Mouse (Mus musculus) midbrain, embryonic 11.5 days (tissue): Measurements from ENCODE around the gene Il18bp. TPM values are rescaled to one million over a fixed set of nuclear protein-coding genes. Genes with fewer than 3 reads are reported as not detected.
"Not testable (repeated sequence)": the region's sequence is repeated elsewhere in the genome, so short reads cannot be mapped to it uniquely, and the experiment has no call there.

ENCODE experiments used
- ATAC-seq: fragments of 200-750 bp; cut with Nextera tagmentation; 2 replicates; pipeline ENCODE4 v1.8.0; 2017; ENCODE audit warnings: moderate TSS enrichment, moderate library complexity; ENCODE audit not compliant: low FRiP score
- DNase-seq: peaks from one replicate; pipeline ENCODE4 v3.0.0; 2015; ENCODE audit warnings: low spot score; ENCODE audit errors: missing footprints
- H3K27ac ChIP-seq: fragments of 300-500 bp; sonication (generic); 2 replicates; pipeline ENCODE4 v1.5.1; 2014; ENCODE audit warnings: low read depth, low read length
- H3K27me3 ChIP-seq: fragments of 300-500 bp; sonication (generic); 2 replicates; pipeline ENCODE4 v1.6.1; 2014; ENCODE audit warnings: mild to moderate bottlenecking, low read length, moderate library complexity, mixed read lengths; ENCODE audit not compliant: control insufficient read depth, insufficient read depth
- H3K36me3 ChIP-seq: fragments of 300-500 bp; sonication (generic); 2 replicates; pipeline ENCODE4 v1.6.1; 2014; ENCODE audit warnings: mild to moderate bottlenecking, low read length, moderate library complexity, mixed read lengths; ENCODE audit not compliant: control insufficient read depth, insufficient read depth
- H3K4me1 ChIP-seq: fragments of 300-500 bp; sonication (generic); 2 replicates; pipeline ENCODE4 v1.6.1; 2014; ENCODE audit warnings: low read length; ENCODE audit not compliant: control insufficient read depth, insufficient read depth
- H3K4me2 ChIP-seq: fragments of 300-500 bp; sonication (generic); 2 replicates; pipeline ENCODE4 v1.6.1; 2014; ENCODE audit warnings: mild to moderate bottlenecking, moderate library complexity
- H3K4me3 ChIP-seq: fragments of 300-500 bp; sonication (generic); 2 replicates; pipeline ENCODE4 v1.5.1; 2014; ENCODE audit warnings: low read depth, low read length
- H3K9ac ChIP-seq: fragments of 300-500 bp; sonication (generic); 2 replicates; pipeline ENCODE4 v1.6.1; 2014; ENCODE audit warnings: low read length
- H3K9me3 ChIP-seq: fragments of 300-500 bp; sonication (generic); 2 replicates; pipeline ENCODE4 v1.6.1; 2016; ENCODE audit warnings: low read length; ENCODE audit not compliant: control insufficient read depth
- WGBS: fragments of 180-500 bp; shearing (Covaris S2); extraction: QIAGEN DNeasy Blood & Tissue Kit; methylation state at CpG from one replicate; pipeline ENCODE4 v1.1.7; 2014; 5-methylcytosine and 5-hydroxymethylcytosine counted together
- polyA plus RNA-seq: library from polyadenylated mRNA; unstranded; fragments of >200 nt; fragmentation: Nextera tagmentation; extraction: Ambion mirVana; gene quantifications from 2 replicates; pipeline ENCODE4 v1.2.1, GENCODE M21; 2014

Il18bp gene
- 2.3 and 3.4 TPM in 2 replicates for polyA plus RNA-seq

DNA sequence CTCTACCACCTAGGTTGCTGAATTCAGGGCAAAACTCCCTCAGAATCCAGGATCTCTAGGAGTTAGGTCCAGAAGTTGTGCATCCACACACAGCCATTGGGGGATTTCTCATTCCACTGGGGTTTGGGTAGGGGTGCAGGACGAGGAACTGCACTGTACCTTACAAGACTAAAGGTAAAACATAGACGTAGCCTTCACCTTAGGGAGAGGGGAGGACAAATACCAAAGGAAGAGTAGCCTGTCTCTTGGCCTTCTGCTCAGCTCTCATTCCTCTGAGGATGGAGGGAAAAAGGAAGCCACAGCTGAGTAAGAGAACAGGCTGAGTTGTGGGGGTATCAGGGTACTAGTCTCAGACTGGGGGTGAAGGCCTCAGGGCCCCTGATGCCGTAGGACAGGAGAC, at the start of gene Il18bp:
TSS of gene Il18bp (minus strand) at position 101 of the 400 bp plus-strand sequence.
- H3K9me3 ChIP-seq, result no peaks in the 10 kb centered on the region
- H3K4me1 ChIP-seq, result no peaks in the 10 kb centered on the region
- DNase-seq, result no peak
- H3K4me3 ChIP-seq, result no peak within 1 kb of the TSS
- 87% methylated on average over 3 of the region's 3 CpGs for WGBS
- H3K36me3 ChIP-seq, result peaks cover 32% of the 10 kb centered on the region
- H3K27me3 ChIP-seq, result no peaks in the 10 kb centered on the region
- H3K4me2 ChIP-seq, result no peak within 1 kb of the TSS
- H3K9ac ChIP-seq, result no peak within 1 kb of the TSS
- ATAC-seq, result no peak
- no peak within 1 kb of the TSS for H3K27ac ChIP-seq

DNA sequence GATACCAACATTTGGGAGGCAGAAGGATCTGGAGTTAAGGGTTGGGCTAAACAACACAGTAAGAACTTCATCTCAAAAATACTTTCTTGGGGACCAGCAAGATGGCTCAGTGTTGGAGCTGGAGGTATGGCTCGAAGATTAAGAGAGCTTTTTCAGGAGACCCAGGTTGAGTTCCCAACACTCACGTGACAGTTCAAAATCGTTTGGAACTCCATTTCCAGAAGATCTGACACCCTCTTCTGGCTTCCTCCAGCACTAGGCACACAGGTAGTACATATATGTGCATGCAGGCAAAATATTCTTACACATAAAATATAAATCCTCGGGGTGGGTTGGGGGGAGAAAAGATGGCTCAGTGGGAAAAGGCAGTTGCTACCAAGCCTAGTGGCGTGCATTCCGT, 47.9 kb upstream of the Il18bp start:
- no peaks in the 10 kb centered on the region for H3K27me3 ChIP-seq
- DNase-seq (peak; percentile 85), ATAC-seq (no peak)
- H3K9me3 ChIP-seq, result no peaks in the 10 kb centered on the region
- peak overlapping the region; percentile 68 for H3K9ac ChIP-seq
- no peak overlapping the region for H3K27ac ChIP-seq
- WGBS, result 83% methylated on average over 6 of the region's 6 CpGs
- no peaks in the 10 kb centered on the region; the same call in 1 of the 2 replicates for H3K36me3 ChIP-seq
- H3K4me1 ChIP-seq, result peaks cover 15% of the 10 kb centered on the region
- peak overlapping the region; percentile 47 for H3K4me3 ChIP-seq
- peak overlapping the region; percentile 59 for H3K4me2 ChIP-seq

DNA sequence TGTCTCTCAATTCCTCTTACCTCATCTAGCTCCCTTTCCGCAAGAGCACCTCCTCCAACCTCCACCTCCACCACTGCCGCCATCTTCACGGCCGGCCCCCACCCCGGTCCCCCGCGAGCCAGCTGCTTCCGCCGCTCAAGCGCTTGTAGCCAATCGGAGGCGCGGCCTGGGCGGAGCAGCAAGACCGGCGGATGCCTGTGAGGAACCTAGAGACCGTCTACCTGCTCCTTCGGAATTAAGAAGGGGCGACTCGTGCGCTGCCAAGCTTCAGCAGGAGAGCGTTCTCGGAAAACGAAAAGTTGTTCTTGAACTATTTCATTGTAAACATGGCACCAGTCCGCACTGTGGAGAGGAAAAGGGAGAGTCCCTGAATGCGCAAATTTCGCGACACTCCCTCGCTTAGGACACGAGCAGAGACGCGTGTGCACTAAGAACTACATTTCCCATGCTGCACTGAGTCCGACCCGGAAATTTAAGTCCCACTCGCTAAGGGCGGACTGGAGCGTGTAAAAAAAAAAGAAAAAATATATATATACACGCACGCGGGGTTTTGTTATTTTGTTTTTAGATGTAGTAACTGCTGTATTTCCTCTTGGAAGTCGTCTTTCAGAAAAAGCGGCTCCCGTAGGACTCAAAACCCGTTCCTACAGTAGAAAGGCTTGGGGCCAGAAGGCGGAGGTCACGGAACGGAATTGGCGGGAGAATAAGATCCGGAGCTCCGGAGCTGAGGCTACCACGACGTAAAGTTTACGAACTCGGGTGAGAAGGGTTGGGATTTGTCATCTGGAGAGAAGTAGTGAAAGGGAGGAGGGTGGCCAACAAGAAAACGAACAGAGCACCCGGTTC, 46.8 kb upstream of the Il18bp start, which contains the start of the genes Rnf121, Xndc1 and Xntrpc:
TSS of gene Rnf121 (minus strand) at position 424 of the 846 bp plus-strand sequence.
TSS of gene Xndc1 (plus strand) at position 466 of the 846 bp plus-strand sequence.
TSS of gene Xntrpc (plus strand) at position 668 of the 846 bp plus-strand sequence.
- no peaks in the 10 kb centered on the region for H3K27me3 ChIP-seq
- no peaks in the 10 kb centered on the region; the same call in 1 of the 2 replicates for H3K36me3 ChIP-seq
- H3K4me3 ChIP-seq, result peak within 1 kb of the TSS; percentile 47
- peak within 1 kb of the TSS; percentile 68 for H3K9ac ChIP-seq
- WGBS, result under 1% methylated on average over 56 of the region's 56 CpGs
- no peaks in the 10 kb centered on the region for H3K9me3 ChIP-seq
- peak within 1 kb of the TSS; percentile 59 for H3K4me2 ChIP-seq
- peak; percentile 99 for DNase-seq
- peaks cover 15% of the 10 kb centered on the region for H3K4me1 ChIP-seq
- H3K27ac ChIP-seq, result no peak within 1 kb of the TSS; the same call in 1 of the 2 replicates
- peak; percentile 100 for ATAC-seq

DNA sequence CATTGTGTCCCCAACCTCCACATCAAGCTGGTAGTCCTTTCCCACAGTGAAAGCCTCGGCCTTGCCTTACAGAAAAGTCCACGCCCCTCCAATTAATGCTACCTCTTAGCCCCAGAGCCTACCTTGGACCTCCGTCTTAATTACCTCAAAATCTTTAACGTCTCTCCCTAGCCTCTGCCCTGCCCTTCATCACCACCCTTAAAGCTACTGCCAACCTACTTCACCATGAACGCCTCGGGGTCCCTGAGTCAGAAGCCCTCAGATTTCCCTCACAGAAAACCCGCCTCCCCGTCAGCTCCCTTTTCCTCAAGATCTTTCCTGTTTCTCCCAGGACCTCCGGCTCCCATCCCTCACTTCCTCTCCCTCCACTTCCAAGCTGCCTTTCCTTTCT, 46.2 kb upstream of the Il18bp start:
- DNase-seq, result no peak

DNA sequence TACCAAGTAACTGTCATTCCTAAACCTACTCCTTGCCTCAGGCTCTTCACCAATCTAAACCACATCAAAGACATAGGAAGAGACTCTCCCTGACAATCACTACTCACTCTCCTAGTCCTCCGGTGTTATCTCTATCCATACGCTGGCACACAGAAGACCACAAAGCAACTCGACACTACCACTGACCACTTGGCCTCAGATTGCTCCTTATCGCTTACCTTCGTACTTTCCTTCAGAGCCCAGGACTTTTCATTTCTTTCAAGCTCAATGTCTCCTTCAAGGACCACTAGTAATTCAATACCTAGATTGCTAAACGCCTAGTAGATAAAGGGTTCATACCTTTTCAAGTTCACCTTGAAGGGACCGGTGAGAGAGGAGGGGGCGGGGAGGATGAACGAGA, 45.4 kb upstream of the Il18bp start:
- no peaks in the 10 kb centered on the region for H3K9me3 ChIP-seq
- DNase-seq, result no peak
- H3K36me3 ChIP-seq, result no peaks in the 10 kb centered on the region
- H3K27ac ChIP-seq, result no peak overlapping the region
- no peak overlapping the region for H3K9ac ChIP-seq
- 0 out of 2 replicates have a peak overlapping the region, but pooled peaks have one; percentile 5 for H3K4me3 ChIP-seq
- H3K4me2 ChIP-seq, result peak overlapping the region; percentile 59
- no peak for ATAC-seq
- peaks cover 15% of the 10 kb centered on the region for H3K4me1 ChIP-seq
- no peaks in the 10 kb centered on the region for H3K27me3 ChIP-seq
- WGBS, result 93% methylated on average over 9 of the region's 9 CpGs

More for the DNA sequence above, 46.2 kb upstream of the Il18bp start:
- no peaks in the 10 kb centered on the region; the same call in 1 of the 2 replicates for H3K36me3 ChIP-seq
- H3K9ac ChIP-seq, result peak overlapping the region; percentile 51
- no peak overlapping the region; the same call in 1 of the 2 replicates for H3K27ac ChIP-seq
- WGBS, result 2% methylated on average over 9 of the region's 9 CpGs
- peaks cover 15% of the 10 kb centered on the region for H3K4me1 ChIP-seq
- no peaks in the 10 kb centered on the region for H3K9me3 ChIP-seq
- peak overlapping the region; percentile 47 for H3K4me3 ChIP-seq
- H3K27me3 ChIP-seq, result no peaks in the 10 kb centered on the region
- peak; percentile 23 for ATAC-seq
- H3K4me2 ChIP-seq, result peak overlapping the region; percentile 59

DNA sequence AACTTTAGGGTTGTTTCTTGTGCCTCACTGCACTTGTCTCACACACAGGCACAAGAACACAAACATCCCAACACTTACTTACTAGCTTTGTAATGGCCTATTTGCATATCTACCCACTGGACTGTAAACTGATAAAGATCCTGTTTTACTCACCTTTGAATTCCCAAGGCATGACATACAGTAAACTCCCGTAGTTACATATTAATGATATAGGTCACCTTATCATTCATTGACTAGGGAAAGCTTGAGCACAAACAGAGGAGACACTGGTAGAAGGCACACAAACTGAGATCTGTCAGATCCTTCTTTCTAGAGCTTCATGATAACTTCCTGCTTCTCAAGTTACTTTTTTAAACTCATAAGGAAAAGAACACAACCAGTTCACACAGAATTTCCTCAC, 43.7 kb upstream of the Il18bp start:
- DNase-seq (no peak), ATAC-seq (no peak)
- 92% methylated on average over 1 of the region's 1 CpGs for WGBS
- Histone ChIP-seq H3K9ac (no peak overlapping the region), H3K4me1 (peaks cover 15% of the 10 kb centered on the region), H3K27ac (no peak overlapping the region), H3K4me2 (no peak overlapping the region), H3K27me3 (no peaks in the 10 kb centered on the region), H3K36me3 (no peaks in the 10 kb centered on the region), H3K4me3 (no peak overlapping the region), H3K9me3 (no peaks in the 10 kb centered on the region)

DNA sequence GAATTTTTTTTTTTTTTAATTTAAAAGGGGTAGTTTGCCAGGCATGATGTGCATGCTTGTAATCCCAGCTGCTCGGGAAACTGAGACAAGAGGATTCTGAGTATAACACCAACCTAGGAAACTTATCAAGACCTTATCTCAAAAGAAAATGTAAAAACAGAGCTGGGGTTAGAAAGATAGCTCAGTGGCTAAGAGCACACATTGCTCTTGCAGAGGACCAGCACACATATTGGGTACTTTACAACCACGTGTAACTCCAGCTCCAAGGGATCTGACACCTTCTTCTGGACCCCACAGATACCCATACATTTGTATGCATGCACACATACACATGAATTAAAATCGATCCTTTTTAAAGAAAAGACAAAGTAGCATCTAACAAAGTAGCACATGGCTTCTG, 42.9 kb upstream of the Il18bp start:
- ATAC-seq (no peak), DNase-seq (no peak)
- Histone ChIP-seq H3K4me1 (peaks cover 13% of the 10 kb centered on the region), H3K9ac (no peak overlapping the region), H3K4me2 (no peak overlapping the region), H3K36me3 (no peaks in the 10 kb centered on the region), H3K27me3 (no peaks in the 10 kb centered on the region), H3K27ac (no peak overlapping the region), H3K4me3 (no peak overlapping the region), H3K9me3 (no peaks in the 10 kb centered on the region)
- WGBS, result 95% methylated on average over 3 of the region's 3 CpGs

DNA sequence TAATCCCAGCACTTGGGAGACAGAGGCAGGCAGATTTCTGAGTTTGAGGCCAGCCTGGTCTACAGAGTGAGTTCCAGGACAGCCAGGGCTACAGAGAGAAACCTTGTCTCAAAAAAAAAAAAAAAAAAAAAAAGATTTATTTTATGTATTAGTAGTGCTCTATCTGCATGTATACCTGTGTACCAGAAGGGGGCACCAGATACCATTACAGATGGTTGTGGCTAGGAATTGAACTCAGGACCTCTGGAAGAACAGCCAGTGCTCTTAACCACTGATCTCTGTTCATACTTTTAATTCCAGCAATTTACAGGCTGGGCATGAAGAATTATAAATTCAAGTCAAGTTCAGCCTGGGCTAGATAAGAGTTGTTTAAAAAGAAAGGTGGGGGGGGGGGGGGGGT, 30.0 kb upstream of the Il18bp start:
- not testable (repeated sequence) for H3K36me3 ChIP-seq, H3K4me2 ChIP-seq, ATAC-seq, H3K9me3 ChIP-seq, H3K27me3 ChIP-seq, H3K27ac ChIP-seq, H3K4me3 ChIP-seq, H3K4me1 ChIP-seq, H3K9ac ChIP-seq, DNase-seq

DNA sequence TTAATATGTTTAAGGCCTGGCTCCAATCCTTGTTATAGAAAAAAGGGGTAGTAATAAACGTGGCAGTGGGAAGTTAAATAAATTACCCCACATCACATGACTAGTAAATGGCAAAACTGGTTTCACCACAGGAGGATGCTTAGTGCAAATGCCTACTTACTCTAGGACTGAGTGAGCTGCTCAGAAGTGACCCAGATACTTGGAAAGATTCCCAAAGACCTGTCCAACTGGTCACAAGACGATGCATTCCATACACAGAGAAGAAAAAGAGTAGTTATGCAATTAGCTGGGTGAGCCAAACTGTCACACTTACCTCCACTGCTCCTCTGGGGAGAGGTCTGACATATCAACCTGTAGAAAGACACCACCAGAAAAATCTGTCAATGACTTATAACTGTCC, 23.8 kb upstream of the Il18bp start:
- WGBS, result 85% methylated on average over 2 of the region's 2 CpGs
- Histone ChIP-seq H3K9ac (no peak overlapping the region), H3K27me3 (no peaks in the 10 kb centered on the region), H3K4me3 (no peak overlapping the region), H3K4me2 (no peak overlapping the region), H3K9me3 (no peaks in the 10 kb centered on the region), H3K4me1 (no peaks in the 10 kb centered on the region), H3K36me3 (peaks cover 16% of the 10 kb centered on the region), H3K27ac (no peak overlapping the region)
- DNase-seq (no peak), ATAC-seq (no peak)
